Mouse (Mus musculus) intestine, postnatal 0 days (tissue): Measurements from ENCODE around the gene Ngp. TPM values are rescaled to one million over a fixed set of nuclear protein-coding genes. Genes with fewer than 3 reads are reported as not detected.
"Not testable (repeated sequence)": the region's sequence is repeated elsewhere in the genome, so short reads cannot be mapped to it uniquely, and the experiment has no call there.

ENCODE experiments used
- ATAC-seq: fragments of 200-750 bp; cut with Nextera tagmentation; 2 replicates; pipeline ENCODE4 v1.8.0; 2017; ENCODE audit warnings: mild to moderate bottlenecking, moderate TSS enrichment, moderate library complexity
- H3K27ac ChIP-seq: fragments of 300-500 bp; sonication (generic); 2 replicates; pipeline ENCODE4 v1.5.1; 2014; ENCODE audit warnings: mild to moderate bottlenecking, low read depth, low read length, moderate library complexity
- H3K27me3 ChIP-seq: fragments of 300-500 bp; sonication (generic); replicated peaks from 2 replicates; pipeline ENCODE4 v1.6.1; 2014; ENCODE audit warnings: low read length, mixed read lengths; ENCODE audit not compliant: control insufficient read depth, insufficient read depth
- H3K36me3 ChIP-seq: fragments of 300-500 bp; sonication (generic); 2 replicates; pipeline ENCODE4 v1.6.1; 2014; ENCODE audit warnings: mild to moderate bottlenecking, moderate library complexity; ENCODE audit not compliant: control insufficient read depth, insufficient read depth
- H3K4me1 ChIP-seq: fragments of 300-500 bp; sonication (generic); replicated peaks from 2 replicates; pipeline ENCODE4 v1.6.1; 2014; ENCODE audit warnings: antibody characterized with exemption, low read length, mixed read lengths; ENCODE audit not compliant: control insufficient read depth, insufficient read depth
- H3K4me2 ChIP-seq: fragments of 300-500 bp; sonication (generic); replicated peaks from 2 replicates; pipeline ENCODE4 v1.6.1; 2014; ENCODE audit warnings: low read depth, mild to moderate bottlenecking, moderate library complexity
- H3K4me3 ChIP-seq: fragments of 300-500 bp; sonication (generic); 2 replicates; pipeline ENCODE4 v1.5.1; 2014; ENCODE audit warnings: low read depth, low read length
- H3K9ac ChIP-seq: fragments of 300-500 bp; sonication (generic); 2 replicates; pipeline ENCODE4 v1.6.1; 2014; ENCODE audit warnings: mild to moderate bottlenecking, low read depth, low read length
- H3K9me3 ChIP-seq: fragments of 300-500 bp; sonication (generic); 2 replicates; pipeline ENCODE4 v1.6.1; 2016; ENCODE audit warnings: mixed run types; ENCODE audit not compliant: control insufficient read depth
- CTCF ChIP-seq: sonication (generic); IDR thresholded peaks from 2 replicates; pipeline ENCODE4 v1.5.1; 2016; ENCODE audit warnings: low read depth, mild to moderate bottlenecking, control low read depth, antibody characterized with exemption, moderate library complexity
- WGBS: fragments of 180-500 bp; shearing (Covaris S2); extraction: QIAGEN DNeasy Blood & Tissue Kit; methylation state at CpG from one replicate; pipeline ENCODE4 v1.1.7; 2014; 5-methylcytosine and 5-hydroxymethylcytosine counted together
- polyA plus RNA-seq: library from polyadenylated mRNA; unstranded; fragments of >200 nt; fragmentation: Nextera tagmentation; extraction: Ambion mirVana; gene quantifications from 2 replicates; pipeline ENCODE4 v1.2.1, GENCODE M21; 2015

Ngp gene
- polyA plus RNA-seq: 1.9 and 2.1 TPM in 2 replicates

GRCm38 (mm10) chr9:110419511-110420112 lies at the start of gene Ngp:
Ngp (plus strand) TSS chr9:110419747.
- 78% methylated on average over 12 of the region's 12 CpGs for WGBS
- no peaks in the 10 kb centered on the region for H3K36me3 ChIP-seq
- H3K4me1 ChIP-seq: no peaks in the 10 kb centered on the region; the same call in 1 of the 2 replicates
- H3K4me2 ChIP-seq: no peak within 1 kb of the TSS
- TF ChIP-seq CTCF: no peak
- no peaks in the 10 kb centered on the region for H3K27me3 ChIP-seq
- no peak within 1 kb of the TSS for H3K4me3 ChIP-seq
- no peak within 1 kb of the TSS for H3K27ac ChIP-seq
- H3K9me3 ChIP-seq: no peaks in the 10 kb centered on the region
- ATAC-seq: no peak
- H3K9ac ChIP-seq: no peak within 1 kb of the TSS

GRCm38 (mm10) chr9:110369860-110370259 lies 49.7 kb upstream of the Ngp start:
- Histone ChIP-seq H3K4me3 (no peak overlapping the region), H3K27me3 (no peaks in the 10 kb centered on the region), H3K9me3 (no peaks in the 10 kb centered on the region), H3K4me2 (no peak overlapping the region), H3K9ac (no peak overlapping the region), H3K4me1 (no peaks in the 10 kb centered on the region), H3K36me3 (peaks cover 27% of the 10 kb centered on the region), H3K27ac (no peak overlapping the region)
- ATAC-seq: no peak
- WGBS: 81% methylated on average over 3 of the region's 3 CpGs
- no peak for TF ChIP-seq CTCF

GRCm38 (mm10) chr9:110373871-110374270 lies 45.7 kb upstream of the Ngp start:
- Histone ChIP-seq H3K4me1 (no peaks in the 10 kb centered on the region), H3K9ac (no peak overlapping the region), H3K4me3 (no peak overlapping the region), H3K4me2 (no peak overlapping the region), H3K27me3 (no peaks in the 10 kb centered on the region), H3K9me3 (no peaks in the 10 kb centered on the region), H3K27ac (no peak overlapping the region), H3K36me3 (peaks cover 51% of the 10 kb centered on the region)
- ATAC-seq: no peak
- no peak for TF ChIP-seq CTCF
- 88% methylated on average over 13 of the region's 13 CpGs for WGBS

GRCm38 (mm10) chr9:110375668-110376067 lies 43.9 kb upstream of the Ngp start:
- H3K27ac ChIP-seq: no peak overlapping the region
- H3K27me3 ChIP-seq: no peaks in the 10 kb centered on the region
- 90% methylated on average over 3 of the region's 3 CpGs for WGBS
- H3K4me1 ChIP-seq: no peaks in the 10 kb centered on the region
- no peak overlapping the region for H3K9ac ChIP-seq
- no peaks in the 10 kb centered on the region for H3K9me3 ChIP-seq
- peaks cover 59% of the 10 kb centered on the region for H3K36me3 ChIP-seq
- no peak overlapping the region for H3K4me3 ChIP-seq
- H3K4me2 ChIP-seq: no peak overlapping the region
- no peak for TF ChIP-seq CTCF
- ATAC-seq: no peak

GRCm38 (mm10) chr9:110377655-110378054 lies 41.9 kb upstream of the Ngp start:
- 87% methylated on average over 15 of the region's 15 CpGs for WGBS
- H3K4me1 ChIP-seq, H3K4me2 ChIP-seq, H3K9me3 ChIP-seq, H3K27me3 ChIP-seq, H3K9ac ChIP-seq, H3K27ac ChIP-seq, ATAC-seq, H3K4me3 ChIP-seq: not testable (repeated sequence)
- peaks cover 72% of the 10 kb centered on the region for H3K36me3 ChIP-seq

- H3K9me3 ChIP-seq: no peaks in the 10 kb centered on the region
- no peaks in the 10 kb centered on the region for H3K4me1 ChIP-seq
- H3K27ac ChIP-seq: no peak overlapping the region
- ATAC-seq: no peak
- no peak for TF ChIP-seq CTCF
- H3K4me3 ChIP-seq: no peak overlapping the region
- H3K9ac ChIP-seq: no peak overlapping the region
- WGBS: 95% methylated on average over 8 of the region's 8 CpGs
- no peaks in the 10 kb centered on the region for H3K27me3 ChIP-seq
- no peak overlapping the region for H3K4me2 ChIP-seq
- H3K36me3 ChIP-seq: peaks cover 73% of the 10 kb centered on the region
Observed at GRCm38 (mm10) chr9:110379361-110379760, 40.2 kb upstream of the Ngp start.
